Mouse (Mus musculus) kidney, adult 2 months (tissue): Measurements from ENCODE around the gene Wdr6.

Experiments
- CTCF ChIP-seq: fragments of 200-500 bp; conservative IDR thresholded peaks from 2 replicates; pipeline ENCODE4 v1.5.1; 2011; ENCODE audit warnings: low read depth, mild to moderate bottlenecking, control low read depth, low read length, moderate library complexity, mixed read lengths; ENCODE audit not compliant: insufficient read depth, insufficient read length
- POLR2A ChIP-seq: fragments of 200-500 bp; IDR thresholded peaks from one replicate; pipeline ENCODE4 v1.6.1; 2011; ENCODE audit warnings: low read depth, low read length, control low read depth

DNA sequence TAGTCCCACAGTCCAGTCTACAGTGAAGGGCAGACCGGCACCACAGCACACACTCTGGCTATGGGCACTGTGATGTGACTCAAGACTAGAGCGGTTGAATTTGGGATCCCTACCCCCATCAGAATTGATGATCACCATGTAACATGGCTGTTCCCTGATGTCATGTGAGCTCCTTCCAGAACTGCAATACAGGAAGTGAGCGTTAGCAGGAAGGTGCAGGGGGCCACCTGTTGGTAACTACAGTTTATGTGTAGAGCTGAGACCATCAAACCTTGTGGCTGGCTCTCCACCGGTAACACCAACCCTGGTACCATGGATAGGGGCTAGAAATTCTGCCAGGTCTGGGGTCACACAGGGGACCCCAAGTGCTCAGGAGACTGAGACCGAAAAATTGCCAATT lies 10.7 kb upstream of the Wdr6 start:
- TF ChIP-seq CTCF: no peak; the same call in 1 of the 2 replicates
- no peak for TF ChIP-seq POLR2A
